Mouse (Mus musculus): ENCODE data around the gene Pcgf3.

DNA sequence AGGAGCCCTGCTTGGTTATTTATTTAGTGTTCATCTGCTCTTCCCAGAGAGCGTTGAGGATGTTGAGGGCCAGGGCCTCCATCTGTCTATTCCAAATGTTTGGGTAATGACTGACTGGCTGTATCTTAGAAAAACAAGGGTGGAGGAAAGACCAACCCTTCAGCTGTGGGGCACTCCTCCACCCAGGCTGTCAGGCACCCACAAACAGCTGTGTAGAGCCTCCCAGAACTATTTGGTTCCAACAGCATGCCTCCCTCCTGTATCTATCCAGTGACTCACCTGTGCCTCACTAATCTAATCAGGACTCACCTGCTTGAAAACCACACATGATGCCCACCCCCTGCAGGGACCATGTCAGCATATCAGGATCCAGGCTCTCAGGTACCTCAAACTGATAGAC lies 8.6 kb upstream of the Pcgf3 start:
- no peak for TF ChIP-seq CTCF (IDR thresholded peaks at IDR 0.05; ENCODE audit: borderline replicate concordance, control insufficient read depth, extremely low read depth, insufficient read depth, low read length, poor library complexity)
- no peak for TF ChIP-seq POLR2A (IDR thresholded peaks at IDR 0.05; ENCODE audit: control insufficient read depth, extremely low read depth, insufficient read depth, low read length, poor library complexity)

Data from thymus, adult 2 months (tissue).